Mouse (Mus musculus) c-Kit-positive CD71-positive TER-119-positive erythroid progenitor cells, embryonic 14.5 days (primary cell): ENCODE data around the gene Neb.
A peak's percentile ranks its signal among the peaks of the same experiment; 100 is the strongest.

ENCODE experiments used
- DNase-seq: peaks from one replicate; pipeline ENCODE4 v3.0.0-alpha.2; 2013; ENCODE audit warnings: low spot score

Gene Neb

GRCm38 (mm10) chr2:52306635-52307034 is 71.6 kb downstream of the Neb start:
- no peak for DNase-seq

- no peak for DNase-seq
Measured at GRCm38 (mm10) chr2:52304554-52304953, 73.7 kb downstream of the Neb start.

GRCm38 (mm10) chr2:52303405-52303804 is 74.9 kb downstream of the Neb start:
- no peak for DNase-seq

GRCm38 (mm10) chr2:52297969-52298368 is 80.3 kb downstream of the Neb start:
- DNase-seq, result no peak

- no peak for DNase-seq
Measured at GRCm38 (mm10) chr2:52296779-52297178, 81.5 kb downstream of the Neb start.

GRCm38 (mm10) chr2:52287436-52287835 is 90.8 kb downstream of the Neb start:
- no peak for DNase-seq

- no peak for DNase-seq
Measured at GRCm38 (mm10) chr2:52286421-52286820, 91.9 kb downstream of the Neb start.

- no peak for DNase-seq
Measured at GRCm38 (mm10) chr2:52272146-52272545, 106.1 kb downstream of the Neb start.

GRCm38 (mm10) chr2:52270911-52271310 is 107.4 kb downstream of the Neb start:
- DNase-seq, result no peak

- peak; percentile 0 for DNase-seq
Measured at GRCm38 (mm10) chr2:52262149-52262548, 116.1 kb downstream of the Neb start.

- no peak for DNase-seq
Measured at GRCm38 (mm10) chr2:52252037-52252436, 126.2 kb downstream of the Neb start.

- no peak for DNase-seq
Measured at GRCm38 (mm10) chr2:52248316-52248826, 129.9 kb downstream of the Neb start.

- no peak for DNase-seq
Measured at GRCm38 (mm10) chr2:52245091-52245490, 133.2 kb downstream of the Neb start.

- no peak for DNase-seq
Measured at GRCm38 (mm10) chr2:52242691-52243090, 135.6 kb downstream of the Neb start.

GRCm38 (mm10) chr2:52237892-52238291 is 140.4 kb downstream of the Neb start:
- no peak for DNase-seq

GRCm38 (mm10) chr2:52227584-52227983 is 150.7 kb downstream of the Neb start:
- DNase-seq, result no peak

GRCm38 (mm10) chr2:52224366-52224765 is 153.9 kb downstream of the Neb start:
- no peak for DNase-seq

GRCm38 (mm10) chr2:52220074-52220473 is 158.2 kb downstream of the Neb start:
- peak; percentile 37 for DNase-seq

- no peak for DNase-seq
Measured at GRCm38 (mm10) chr2:52215945-52216344, 162.3 kb downstream of the Neb start.

GRCm38 (mm10) chr2:52212561-52212961 is 165.7 kb downstream of the Neb start:
- no peak for DNase-seq

GRCm38 (mm10) chr2:52211358-52211899 is 166.8 kb downstream of the Neb start:
- DNase-seq, result no peak

- DNase-seq, result no peak
Measured at GRCm38 (mm10) chr2:52210685-52211084, 167.6 kb downstream of the Neb start.

GRCm38 (mm10) chr2:52204992-52205391 is 173.3 kb downstream of the Neb start:
- DNase-seq, result no peak

GRCm38 (mm10) chr2:52193629-52194028 is 184.6 kb downstream of the Neb start:
- DNase-seq, result no peak
